Mouse (Mus musculus): ENCODE measurements at regions not wholly inside any gene's neighbourhood (a gene's known extent, or its start where the extent isn't known, plus 50 kb on each side); places are given as distances from the start of the nearest gene placed in this dataset.

- no peak for DNase-seq
Measured at GRCm38 (mm10) chr1:55890511-55891151, 484.9 kb downstream of the Plcl1 start.

- DNase-seq: no peak
Measured at GRCm38 (mm10) chr1:55891894-55892293, 486.2 kb downstream of the Plcl1 start.

DNA sequence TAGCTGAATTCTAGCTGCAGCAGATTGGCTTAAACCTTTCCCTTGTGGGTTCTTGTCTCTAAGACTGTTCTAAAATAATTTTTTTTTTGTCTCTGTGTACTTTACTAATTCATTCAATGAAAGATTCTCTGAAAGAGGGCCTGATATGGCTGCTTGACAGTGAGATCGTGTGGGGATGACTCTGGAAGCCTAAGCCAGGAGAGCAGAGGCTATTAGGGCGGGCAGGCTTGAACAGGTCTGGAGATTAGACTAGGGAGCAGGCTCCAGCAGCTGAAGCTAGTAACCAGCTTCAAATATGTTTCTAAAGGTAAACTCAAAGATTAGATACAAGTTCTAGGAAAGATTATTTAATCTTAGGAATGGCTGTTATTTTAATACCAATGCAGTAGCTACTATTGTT is 491.9 kb downstream of the Plcl1 start:
- DNase-seq: no peak

DNA sequence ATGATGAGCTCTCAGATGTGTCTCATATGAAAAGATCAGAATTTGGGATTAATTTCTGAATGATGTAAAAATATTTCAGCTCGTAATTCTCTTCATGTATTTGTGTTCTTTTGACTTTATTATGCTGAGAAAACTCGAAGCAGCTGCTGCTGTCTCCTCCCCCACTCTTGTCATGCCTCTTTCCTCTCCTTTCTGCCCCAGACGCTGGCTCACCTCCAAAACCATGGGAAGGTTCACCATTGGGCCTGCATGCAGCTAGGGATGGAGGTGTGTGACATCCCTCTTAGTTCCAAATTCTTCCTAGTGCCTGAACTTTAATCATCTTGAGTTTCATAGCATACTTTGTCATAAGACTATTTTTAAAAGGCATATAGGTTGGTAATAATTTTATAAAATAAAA is 492.3 kb downstream of the Plcl1 start:
- no peak for DNase-seq

GRCm38 (mm10) chr1:55900033-55900432 is 494.3 kb downstream of the Plcl1 start:
- DNase-seq: no peak

GRCm38 (mm10) chr1:55903177-55903576 is 497.5 kb downstream of the Plcl1 start:
- no peak for DNase-seq

DNA sequence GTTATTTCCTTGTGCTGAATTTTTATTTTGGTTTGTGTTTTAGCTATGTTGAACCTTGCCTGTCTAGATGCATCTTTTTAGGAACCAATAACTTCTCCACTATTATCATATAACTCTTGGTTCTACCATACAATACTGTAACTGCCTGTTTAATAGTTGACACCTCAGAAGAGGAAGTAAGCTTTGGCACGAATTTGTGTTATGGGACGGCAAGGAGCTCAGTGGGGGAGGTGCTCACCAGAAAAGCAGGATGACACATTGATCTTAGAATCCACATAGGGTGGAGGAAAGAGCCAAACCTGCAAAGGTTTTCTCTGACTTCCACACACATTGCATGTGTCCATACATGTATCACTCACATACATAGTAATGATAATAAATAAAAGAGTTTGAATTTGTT is 498.9 kb downstream of the Plcl1 start:
- DNase-seq: no peak

DNA sequence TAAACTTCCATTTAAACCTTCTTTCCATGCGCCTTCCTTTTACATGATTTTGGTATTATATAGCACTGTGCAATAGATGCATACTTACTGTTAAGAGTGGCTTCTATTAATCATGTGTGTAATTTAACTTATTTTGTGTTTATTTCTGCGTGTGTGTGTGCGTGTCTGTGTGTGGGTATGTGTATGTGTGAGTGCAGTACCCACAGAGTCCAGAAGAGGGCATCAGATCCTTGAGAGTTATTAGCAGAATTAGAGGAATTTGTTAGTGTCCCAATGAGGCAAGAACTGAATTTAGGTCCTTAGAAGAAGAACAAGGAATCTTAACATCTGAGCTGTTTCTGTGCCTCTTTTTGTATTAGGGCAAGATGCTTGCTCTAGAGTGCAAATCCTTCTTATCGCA is 499.5 kb downstream of the Plcl1 start:
- no peak for DNase-seq

GRCm38 (mm10) chr1:55910024-55910423 is 504.3 kb downstream of the Plcl1 start:
- DNase-seq: no peak

GRCm38 (mm10) chr1:55914284-55914683 is 508.6 kb downstream of the Plcl1 start:
- DNase-seq: no peak

- DNase-seq: no peak
Measured at GRCm38 (mm10) chr1:55915940-55916339, 510.2 kb downstream of the Plcl1 start.

- no peak for DNase-seq
Measured at GRCm38 (mm10) chr1:55919516-55919915, 513.8 kb downstream of the Plcl1 start.

- DNase-seq: no peak
Measured at GRCm38 (mm10) chr1:55946786-55947549, 541.2 kb downstream of the Plcl1 start.

DNA sequence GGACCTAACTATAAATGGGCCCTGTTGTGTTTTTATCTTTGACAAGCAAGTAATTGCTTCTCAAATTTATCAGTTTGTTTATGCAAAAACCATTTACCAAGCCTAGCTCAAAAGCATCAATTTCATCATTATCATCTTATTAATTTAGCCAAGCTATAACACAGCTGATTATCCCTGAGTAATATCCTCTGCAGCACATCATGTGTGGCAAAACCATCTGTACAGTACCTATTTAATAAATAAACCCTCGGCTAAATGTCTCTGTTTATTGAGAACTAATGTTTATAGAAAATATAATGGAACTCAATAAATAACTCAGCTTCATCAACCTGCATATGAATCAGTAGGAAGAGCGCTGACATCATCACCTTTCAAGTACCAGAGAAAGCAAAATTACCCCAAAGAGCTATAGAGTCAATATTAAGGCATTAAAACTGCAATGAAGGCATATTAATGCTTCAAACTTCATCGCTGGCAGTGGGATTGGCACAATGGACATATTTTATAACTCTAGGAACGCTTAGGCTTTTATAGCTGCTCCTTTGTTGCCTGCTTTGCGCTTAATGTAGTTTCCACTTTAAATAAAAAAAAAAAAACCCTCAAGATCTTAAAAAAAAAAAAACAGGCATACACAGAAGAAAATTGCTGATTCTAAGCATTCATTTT is 542.0 kb downstream of the Plcl1 start:
- no peak for DNase-seq

DNA sequence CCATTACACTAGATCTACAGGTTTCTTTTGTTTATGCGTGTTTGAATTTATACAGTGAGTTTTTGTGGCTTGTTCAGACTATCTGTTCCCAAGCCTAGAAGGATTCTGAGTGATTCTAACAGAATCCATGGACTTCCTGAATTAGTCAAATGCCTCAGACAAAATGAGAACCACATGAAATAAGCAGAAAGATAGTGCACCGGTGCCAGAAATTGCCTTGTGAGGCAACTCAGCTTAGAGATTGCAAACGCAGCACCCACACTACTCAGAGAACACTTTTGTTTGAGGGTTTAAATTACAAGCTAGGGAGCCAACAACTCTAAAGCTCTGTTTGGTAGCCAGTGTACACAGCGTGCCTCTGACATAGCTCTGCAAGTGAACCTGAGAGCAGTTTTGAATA is 543.9 kb downstream of the Plcl1 start:
- DNase-seq: no peak

- no peak for DNase-seq
Measured at GRCm38 (mm10) chr1:55957804-55958445, 552.2 kb downstream of the Plcl1 start.

DNA sequence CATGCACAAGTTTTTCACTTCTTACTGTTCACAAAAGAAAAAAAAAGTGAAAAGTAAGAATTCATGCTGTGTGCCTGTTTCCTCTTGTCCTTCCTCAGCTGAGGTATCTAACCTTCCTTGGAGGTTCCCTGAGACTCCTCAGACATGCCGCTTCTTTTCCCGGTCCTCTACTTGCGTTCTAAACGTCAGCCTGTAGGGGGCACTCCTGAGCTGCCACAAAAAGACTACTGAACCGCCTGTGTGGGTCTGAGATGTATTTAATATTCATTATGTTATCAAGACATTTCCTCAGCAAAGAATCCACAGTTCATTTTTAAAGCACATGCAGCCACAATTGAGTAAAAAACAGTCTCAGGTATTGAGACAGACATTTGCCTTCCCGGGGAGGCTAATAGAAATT is 554.6 kb downstream of the Plcl1 start:
- DNase-seq: peak; percentile 20

GRCm38 (mm10) chr1:55963867-55964266 is 558.1 kb downstream of the Plcl1 start:
- DNase-seq: no peak

DNA sequence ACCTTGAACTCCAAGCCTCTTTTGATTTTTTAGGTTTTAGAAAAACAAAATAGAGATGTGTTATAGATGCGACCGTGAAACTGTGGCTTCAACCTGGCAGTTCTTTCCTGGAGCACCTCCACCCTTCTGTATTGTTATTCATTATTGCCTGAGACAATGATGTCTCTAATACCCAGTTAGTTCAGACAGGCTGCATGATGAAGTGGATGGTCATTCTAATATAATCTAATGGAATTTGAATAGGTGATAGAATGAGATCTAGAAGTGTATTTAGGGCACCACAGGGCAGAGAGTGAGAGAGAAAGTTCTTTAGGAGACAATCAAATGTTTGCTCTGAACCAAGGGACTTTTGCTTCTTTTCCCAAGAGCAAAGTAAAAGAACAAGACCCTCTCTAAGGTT is 560.6 kb downstream of the Plcl1 start:
- no peak for DNase-seq

GRCm38 (mm10) chr1:55967869-55968268 is 562.1 kb downstream of the Plcl1 start:
- no peak for DNase-seq

DNA sequence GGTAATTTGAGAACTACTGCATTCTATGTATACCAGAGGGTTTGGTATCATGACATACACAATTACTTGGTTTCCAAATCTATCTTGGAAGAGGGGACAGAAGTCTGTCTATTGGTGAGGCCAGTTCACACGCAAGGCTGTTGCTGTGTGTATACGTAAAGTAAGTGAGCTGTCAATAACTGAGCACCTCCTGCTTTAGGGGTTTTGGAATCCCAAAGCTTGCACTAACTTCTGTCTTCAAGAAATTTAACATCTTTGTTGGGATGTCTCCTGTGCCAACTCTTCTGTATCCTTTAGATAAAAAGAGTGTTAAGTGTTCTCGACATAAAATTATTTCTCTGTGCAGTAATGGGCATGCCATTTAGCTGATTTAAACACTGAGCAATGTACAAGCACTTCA is 572.1 kb downstream of the Plcl1 start:
- no peak for DNase-seq

DNA sequence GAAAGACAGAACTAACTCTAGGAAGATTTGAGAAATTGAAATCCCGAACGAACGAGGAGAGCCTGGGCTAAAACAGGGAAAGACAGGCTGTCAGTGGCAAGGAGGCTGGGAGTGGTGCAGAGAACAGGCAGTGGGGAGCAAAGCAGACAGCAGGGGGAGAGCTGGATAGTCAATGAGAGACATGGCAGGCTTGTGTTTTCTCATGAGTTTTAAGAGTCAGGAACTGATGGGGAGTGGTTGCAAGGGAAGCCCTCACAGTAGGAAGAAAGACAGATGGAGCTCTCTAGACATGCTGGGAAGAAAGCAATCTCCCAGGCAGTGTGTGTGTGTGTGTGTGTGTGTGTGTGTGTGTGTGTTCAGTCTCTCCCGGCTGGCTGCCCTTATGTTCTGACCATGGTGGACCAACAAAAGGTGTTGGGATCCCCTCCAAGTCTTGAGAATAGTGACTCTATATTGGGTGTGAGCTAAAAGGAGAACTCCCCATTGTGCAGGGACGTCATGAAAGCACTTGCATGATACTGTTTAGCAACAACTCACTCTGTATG is 577.9 kb downstream of the Plcl1 start:
- no peak for DNase-seq

DNA sequence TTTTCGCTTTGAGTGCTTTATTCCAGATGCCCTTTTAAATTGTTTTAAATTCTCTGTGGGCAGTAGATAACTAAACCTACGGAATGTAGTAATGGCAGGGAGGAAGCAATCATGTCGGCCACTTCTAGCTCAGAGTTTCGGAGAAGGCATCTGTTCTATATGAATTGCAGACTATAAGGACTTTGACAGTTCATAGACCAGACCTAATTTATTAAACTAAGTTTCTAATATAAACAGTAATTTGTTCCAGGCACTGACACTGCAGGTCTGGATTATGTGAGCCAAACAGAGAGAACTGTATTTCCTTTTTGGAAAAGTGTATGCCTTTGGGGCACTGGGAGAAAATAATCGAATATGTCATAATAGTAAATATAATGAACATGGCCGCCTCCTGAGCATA is 591.4 kb downstream of the Plcl1 start:
- DNase-seq: no peak
